Mouse (Mus musculus): Measurements from ENCODE around the gene Nhlrc1.

- TF ChIP-seq CTCF (IDR thresholded peaks at IDR 0.05 in 2 of 3, conservative IDR thresholded peaks at IDR 0.05 in 1 of 3; ENCODE audit: control insufficient read depth in 1 of 3, insufficient read depth in 1 of 3, low read depth in 2 of 3, low read length in 3 of 3, poor library complexity in 1 of 3, severe bottlenecking in 1 of 3) (no peak), RAD21 (IDR thresholded peaks at IDR 0.05; ENCODE audit: low read depth, low read length) (no peak), TBP (IDR thresholded peaks at IDR 0.05; ENCODE audit: low read depth, low read length) (no peak), POLR2AphosphoS2 (IDR thresholded peaks at IDR 0.05; ENCODE audit: low read length) (no peak), ZC3H11A (IDR thresholded peaks at IDR 0.05; ENCODE audit: low read depth, low read length) (no peak), TAL1 (IDR thresholded peaks at IDR 0.05; ENCODE audit: low read length) (no peak), JUND (IDR thresholded peaks at IDR 0.05; ENCODE audit: low read depth, low read length) (no peak), E2F4 (IDR thresholded peaks at IDR 0.05; ENCODE audit: borderline replicate concordance, low read depth, low read length) (no peak), POLR2A (IDR thresholded peaks at IDR 0.05; ENCODE audit: control insufficient read depth in 1 of 2, insufficient read depth in 1 of 2, low read depth in 1 of 2, low read length in 2 of 2, poor library complexity in 1 of 2) (no peak), ELF1 (IDR thresholded peaks at IDR 0.05; ENCODE audit: low read depth, low read length) (no peak), BHLHE40 (IDR thresholded peaks at IDR 0.05; ENCODE audit: borderline replicate concordance, low read depth, low read length) (no peak), MAX (IDR thresholded peaks at IDR 0.05; ENCODE audit: low read length) (no peak), HCFC1 (IDR thresholded peaks at IDR 0.05; ENCODE audit: low read depth, low read length) (no peak)
Measured at GRCm38 (mm10) chr13:46999498-46999897, 15.2 kb downstream of the Nhlrc1 start.

All from MEL (cell line).